Comparison of ENCODE assay signal across 9 mouse cellular contexts in genomic region chr6:54431761-54432160, GRCm38 (mm10). TPM values are rescaled to one million over a fixed set of nuclear protein-coding genes. Genes with fewer than 3 reads are reported as not detected.
DNase-seq lines count a peak whose midpoint lies in the region; ATAC-seq and TF ChIP-seq lines count a peak whose summit lies in the region.
"Had no signal": no experiment of that assay in that cellular context is flagged by ENCODE, and none has a peak within 500 bp of the region (broad histone marks: within the 10 kb centered on the region; RNA-seq: fewer than 3 reads in every experiment).

No protein-coding gene starts in this region.

- no peaks in the 10 kb centered on the region for H3K27me3 ChIP-seq in liver, adult 2 months (ENCODE audit: control insufficient read depth, insufficient read depth, low read length)
- H3K27me3 ChIP-seq in liver, embryonic 11.5 days (replicated peaks; ENCODE audit: control insufficient read depth, insufficient read depth, low read length) = peaks cover 42% of the 10 kb centered on the region

- WGBS in liver, adult 2 months = 48% methylated on average over 10 of the region's 10 CpGs
- 83% methylated on average over 10 of the region's 10 CpGs for WGBS in liver, embryonic 11.5 days

- TF ChIP-seq CTCF in liver, adult 2 months (IDR thresholded peaks at IDR 0.05; ENCODE audit: low read depth, low read length) = no peak

- DNase-seq in liver, adult 2 months (ENCODE audit: extremely low read depth, low read depth, low spot score) = peak; percentile 52
- DNase-seq in liver, embryonic 11.5 days (ENCODE audit: low spot score) = no peak
- peak; percentile 75 to 89 for DNase-seq in layer of hippocampus, postnatal 14 days (ENCODE audit: low spot score in 2 of 2)
- peak; percentile 80 for DNase-seq in right cerebral cortex, postnatal 25 days
- DNase-seq in urinary bladder, postnatal 36 days (ENCODE audit: low spot score in 2 of 2) = no peak
- DNase-seq in adrenal gland, adult (ENCODE audit: inconsistent age in 2 of 2, low spot score in 1 of 2) = no peak
- no peak for DNase-seq in thymus, postnatal 0 days (ENCODE audit: low spot score)

- no peaks in the 10 kb centered on the region for H3K36me3 ChIP-seq in liver, adult 2 months (ENCODE audit: control insufficient read depth, insufficient read depth, low read length)
- no peaks in the 10 kb centered on the region for H3K36me3 ChIP-seq in liver, embryonic 11.5 days (ENCODE audit: control insufficient read depth, insufficient read depth, low read length)
- H3K36me3 ChIP-seq: lung, embryonic 15.5 days had no signal

- H3K4me3 ChIP-seq in liver, adult 2 months (ENCODE audit: insufficient read depth, low read depth, low read length) = no peak overlapping the region
- H3K4me3 ChIP-seq in liver, embryonic 11.5 days (ENCODE audit: low read depth, low read length) = no peak overlapping the region
- H3K4me3 ChIP-seq: lung, embryonic 15.5 days had no signal

- no peak for ATAC-seq in liver, embryonic 11.5 days (replicated peaks; ENCODE audit: low FRiP score)
- ATAC-seq in frontal cortex, adult (ENCODE audit: low TSS enrichment) = peak; percentile 79

- H3K79me2 ChIP-seq in liver, adult 2 months (ENCODE audit: control insufficient read depth, insufficient read depth, low read length) = peaks cover 4% of the 10 kb centered on the region; the same call in 1 of the 2 replicates

- H3K4me2 ChIP-seq in liver, embryonic 11.5 days = no peak overlapping the region
- H3K4me2 ChIP-seq: lung, embryonic 15.5 days had no signal

- H3K4me1 ChIP-seq in liver, adult 2 months (ENCODE audit: control insufficient read depth, insufficient read depth, low read length) = peaks cover 17% of the 10 kb centered on the region
- peaks cover 2% of the 10 kb centered on the region; the same call in 1 of the 2 replicates for H3K4me1 ChIP-seq in liver, embryonic 11.5 days (replicated peaks; ENCODE audit: control insufficient read depth, insufficient read depth, low read length)

- no peak for TF ChIP-seq POLR2A in liver, adult 2 months (IDR thresholded peaks at IDR 0.05; ENCODE audit: extremely low read depth, insufficient read depth, low read length)

- H3K27ac ChIP-seq in liver, adult 2 months (replicated peaks; ENCODE audit: insufficient read depth, low read depth, low read length) = no peak overlapping the region
- H3K27ac ChIP-seq in liver, embryonic 11.5 days (ENCODE audit: low read depth, low read length) = no peak overlapping the region
- H3K27ac ChIP-seq: lung, embryonic 15.5 days had no signal

- H3K9ac ChIP-seq in liver, adult 2 months (ENCODE audit: low read depth, low read length) = no peak overlapping the region
- H3K9ac ChIP-seq in liver, embryonic 11.5 days (ENCODE audit: low read depth, low read length) = no peak overlapping the region
- H3K9ac ChIP-seq: lung, embryonic 15.5 days had no signal

- H3K9me3 ChIP-seq in liver, embryonic 11.5 days (ENCODE audit: control insufficient read depth, low read length) = no peaks in the 10 kb centered on the region
- H3K9me3 ChIP-seq: lung, embryonic 15.5 days had no signal

RNA-seq across cellular contexts. Expression of gene Wipf3, which starts 2.4 kb away (rescaled TPM):
- total RNA-seq in liver, adult 2 months (2014; rRNA removed) = 6.0 and 6.4 TPM in 2 replicates
- polyA plus RNA-seq in liver, adult 2 months (2012; rRNA removed) = 2.0 and 2.3 TPM in 2 replicates
- 0.26 and 0.47 TPM in 2 replicates for polyA plus RNA-seq in liver, embryonic 11.5 days (2014; fragmentation: Nextera tagmentation; extraction: Ambion mirVana)
- 100 to 1,000 TPM; 281 to 284 TPM for total RNA-seq in layer of hippocampus, postnatal 14 days (2021)
- 0.31 and 0.46 TPM in 2 replicates for polyA plus RNA-seq in thymus, postnatal 0 days (2015; fragmentation: Nextera tagmentation; extraction: Ambion mirVana)

Comparison
In these comparisons a context has a peak if more than half of its experiments do, and no peak if none do; other contexts are left out.
1. DNase-seq: peak in liver, adult 2 months (single experiment), layer of hippocampus, postnatal 14 days (2 of 2) and right cerebral cortex, postnatal 25 days (single experiment); none in liver, embryonic 11.5 days (single experiment), urinary bladder, postnatal 36 days (0 of 2), adrenal gland, adult (0 of 2) and thymus, postnatal 0 days (single experiment).